Mouse (Mus musculus) heart, postnatal 0 days (tissue): ENCODE measurements around the gene Mroh2a. TPM values are rescaled to one million over a fixed set of nuclear protein-coding genes. Genes with fewer than 3 reads are reported as not detected.

ENCODE experiments used
- ATAC-seq: fragments of 200-750 bp; cut with Nextera tagmentation; 2 replicates; pipeline ENCODE4 v1.8.0; 2017; ENCODE audit warnings: low read depth, moderate number of reproducible peaks, moderate library complexity; ENCODE audit not compliant: insufficient read depth
- DNase-seq: peaks from one replicate; pipeline ENCODE4 v3.0.0-alpha.2; 2016; ENCODE audit warnings: low spot score
- H3K27ac ChIP-seq: fragments of 300-500 bp; sonication (generic); 2 replicates; pipeline ENCODE4 v1.5.1; 2014; ENCODE audit warnings: low read depth, mild to moderate bottlenecking
- H3K27me3 ChIP-seq: fragments of 300-500 bp; sonication (generic); 2 replicates; pipeline ENCODE4 v1.6.1; 2014; ENCODE audit warnings: low read length, mixed read lengths; ENCODE audit not compliant: control insufficient read depth, insufficient read depth
- H3K36me3 ChIP-seq: fragments of 300-500 bp; sonication (generic); replicated peaks from 2 replicates; pipeline ENCODE4 v1.6.1; 2014; ENCODE audit warnings: low read length, mixed read lengths; ENCODE audit not compliant: control insufficient read depth, insufficient read depth
- H3K4me1 ChIP-seq: fragments of 300-500 bp; sonication (generic); 2 replicates; pipeline ENCODE4 v1.6.1; 2014; ENCODE audit warnings: antibody characterized with exemption; ENCODE audit not compliant: control insufficient read depth, insufficient read depth
- H3K4me2 ChIP-seq: fragments of 300-500 bp; sonication (generic); 2 replicates; pipeline ENCODE4 v1.6.1; 2014; ENCODE audit warnings: low read depth, mild to moderate bottlenecking, low read length, moderate library complexity
- H3K4me3 ChIP-seq: fragments of 300-500 bp; sonication (generic); 2 replicates; pipeline ENCODE4 v1.5.1; 2014; ENCODE audit warnings: low read depth, low read length
- H3K9ac ChIP-seq: fragments of 300-500 bp; sonication (generic); replicated peaks from 2 replicates; pipeline ENCODE4 v1.6.1; 2014; ENCODE audit warnings: low read depth, low read length, mixed read lengths
- H3K9me3 ChIP-seq: fragments of 300-500 bp; sonication (generic); replicated peaks from 2 replicates; pipeline ENCODE4 v1.6.1; 2016; ENCODE audit warnings: low read length; ENCODE audit not compliant: control insufficient read depth
- CTCF ChIP-seq: IDR thresholded peaks from 2 replicates; pipeline ENCODE4 v1.5.1; 2016; ENCODE audit warnings: antibody characterized with exemption, control low read depth, low read depth
- EP300 ChIP-seq: IDR thresholded peaks from 2 replicates; pipeline ENCODE4 v1.6.1; 2016; ENCODE audit warnings: antibody characterized with exemption, low read depth
- WGBS: fragments of 180-500 bp; shearing (Covaris S2); extraction: QIAGEN DNeasy Blood & Tissue Kit; methylation state at CpG from one replicate; pipeline ENCODE4 v1.1.7; 2014; 5-methylcytosine and 5-hydroxymethylcytosine counted together
- polyA plus RNA-seq: library from polyadenylated mRNA; unstranded; fragments of >200 nt; fragmentation: Nextera tagmentation; extraction: Ambion mirVana; gene quantifications from 2 replicates; pipeline ENCODE4 v1.2.1, GENCODE M21; 2015
- total RNA-seq: library from RNA; depleted of rRNA; stranded (reverse); fragments of >200 nt; gene quantifications from 2 replicates; pipeline ENCODE4 v1.2.3, GENCODE M21; 2014; ENCODE audit warnings: low replicate concordance

The Mroh2a gene
- total and polyA plus RNA-seq, 2 experiments from 2014 or later = 0.23 TPM; not detected in 1

DNA sequence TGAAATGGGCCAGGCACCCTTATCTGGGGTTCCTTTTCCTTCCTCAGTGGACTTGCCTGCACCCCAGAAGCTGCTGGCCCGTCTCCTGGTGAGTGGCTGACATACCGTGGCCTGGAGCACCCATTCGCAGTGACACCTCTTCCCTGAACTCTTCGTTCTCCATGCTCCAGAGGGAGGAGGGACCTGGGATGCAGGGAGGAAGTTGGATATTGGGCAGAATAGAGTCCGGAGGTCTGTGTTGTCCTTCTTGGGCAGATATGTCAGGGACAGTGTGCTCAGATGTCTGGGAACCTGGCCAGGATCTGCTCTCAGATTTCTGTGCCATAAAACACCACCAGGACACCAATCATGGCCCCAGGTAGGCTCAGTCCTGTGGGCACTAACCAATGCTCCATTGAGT lies 13.3 kb downstream of the Mroh2a start:
- H3K27ac ChIP-seq = no peak overlapping the region
- DNase-seq (no peak), ATAC-seq (no peak)
- TF ChIP-seq CTCF (no peak), EP300 (no peak)
- H3K4me3 ChIP-seq = no peak overlapping the region
- no peaks in the 10 kb centered on the region for H3K4me1 ChIP-seq
- WGBS = 64% methylated on average over 5 of the region's 5 CpGs
- no peak overlapping the region for H3K9ac ChIP-seq
- no peaks in the 10 kb centered on the region for H3K27me3 ChIP-seq
- no peaks in the 10 kb centered on the region for H3K36me3 ChIP-seq
- no peak overlapping the region for H3K4me2 ChIP-seq
- peaks cover 83% of the 10 kb centered on the region for H3K9me3 ChIP-seq

DNA sequence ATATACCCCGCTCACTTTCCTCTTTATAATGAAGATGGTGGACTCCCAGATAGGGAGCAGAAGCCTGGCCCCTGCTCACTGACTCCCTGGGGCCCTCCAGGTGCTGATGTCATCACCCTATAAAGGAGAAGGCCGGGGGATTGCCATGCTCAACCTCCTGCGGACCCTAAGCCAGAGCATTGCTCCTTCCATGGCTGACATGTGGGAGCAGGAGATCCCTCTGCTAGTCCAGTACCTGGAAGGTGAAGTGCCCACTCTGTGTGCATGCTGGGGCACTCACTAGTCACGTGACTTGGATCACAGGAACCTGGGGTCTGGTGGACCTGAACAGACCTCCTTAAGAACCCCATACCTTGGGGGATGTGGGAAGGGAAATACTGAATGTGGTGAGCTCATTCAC lies 13.8 kb downstream of the Mroh2a start:
- DNase-seq (no peak), ATAC-seq (no peak)
- no peak overlapping the region for H3K4me3 ChIP-seq
- H3K9me3 ChIP-seq = peaks cover 81% of the 10 kb centered on the region
- no peak overlapping the region for H3K27ac ChIP-seq
- no peaks in the 10 kb centered on the region for H3K4me1 ChIP-seq
- H3K27me3 ChIP-seq = no peaks in the 10 kb centered on the region
- no peak overlapping the region for H3K9ac ChIP-seq
- whole genome bisulfite sequencing = 51% methylated on average over 4 of the region's 4 CpGs
- TF ChIP-seq EP300 = no peak
- TF ChIP-seq CTCF = no peak
- H3K4me2 ChIP-seq = no peak overlapping the region
- H3K36me3 ChIP-seq = no peaks in the 10 kb centered on the region

DNA sequence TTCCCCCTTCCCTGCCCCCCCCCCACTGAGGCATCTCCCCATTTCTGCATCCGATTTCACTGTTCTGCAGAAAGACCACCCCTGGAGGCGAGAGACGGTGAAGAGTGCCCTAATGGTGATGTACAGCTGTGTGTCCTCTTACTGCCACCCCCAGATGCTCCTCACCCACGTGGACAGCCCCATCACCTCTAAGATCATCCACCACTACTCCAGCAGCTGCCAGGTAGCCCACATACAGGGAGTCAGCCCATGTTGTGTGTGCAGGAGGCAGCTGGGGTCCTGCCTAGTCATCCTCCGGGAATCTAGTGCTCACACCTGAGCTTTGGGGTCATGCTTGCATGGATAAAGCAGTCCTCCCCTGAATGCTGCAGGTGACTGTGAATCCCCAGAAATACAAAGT lies 17.1 kb downstream of the Mroh2a start:
- H3K36me3 ChIP-seq = no peaks in the 10 kb centered on the region
- no peak overlapping the region for H3K27ac ChIP-seq
- ATAC-seq (no peak), DNase-seq (no peak)
- H3K4me2 ChIP-seq = no peak overlapping the region
- TF ChIP-seq EP300 (no peak), CTCF (no peak)
- no peaks in the 10 kb centered on the region for H3K27me3 ChIP-seq
- H3K4me3 ChIP-seq = no peak overlapping the region
- WGBS = 49% methylated on average over 5 of the region's 5 CpGs
- no peak overlapping the region for H3K9ac ChIP-seq
- H3K4me1 ChIP-seq = no peaks in the 10 kb centered on the region
- peaks cover 81% of the 10 kb centered on the region for H3K9me3 ChIP-seq

DNA sequence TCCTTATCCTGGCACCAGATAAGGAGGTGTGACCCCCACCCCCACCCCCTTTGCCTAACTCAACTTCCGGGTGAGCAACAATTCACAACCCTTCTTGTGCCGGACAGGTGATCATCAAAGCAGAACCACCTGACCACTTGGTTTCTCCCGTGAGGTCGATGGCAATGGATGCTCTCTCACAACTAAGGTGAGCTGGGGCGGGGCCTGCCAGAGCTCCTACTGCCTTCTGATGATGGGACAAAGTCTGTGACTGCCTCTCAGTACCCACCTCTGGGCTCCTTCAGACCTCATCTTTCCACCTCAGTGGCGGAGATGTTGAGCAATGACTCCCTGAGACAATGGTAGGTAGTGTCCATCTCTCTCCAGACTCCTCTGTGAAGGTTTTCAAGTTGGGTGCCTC lies 19.1 kb downstream of the Mroh2a start:
- DNase-seq (no peak), ATAC-seq (no peak)
- no peak overlapping the region for H3K27ac ChIP-seq
- H3K9ac ChIP-seq = no peak overlapping the region
- H3K4me1 ChIP-seq = no peaks in the 10 kb centered on the region
- no peak overlapping the region for H3K4me3 ChIP-seq
- no peaks in the 10 kb centered on the region for H3K27me3 ChIP-seq
- WGBS = 65% methylated on average over 6 of the region's 6 CpGs
- TF ChIP-seq EP300 (no peak), CTCF (no peak)
- peaks cover 81% of the 10 kb centered on the region for H3K9me3 ChIP-seq
- H3K36me3 ChIP-seq = no peaks in the 10 kb centered on the region
- H3K4me2 ChIP-seq = no peak overlapping the region

DNA sequence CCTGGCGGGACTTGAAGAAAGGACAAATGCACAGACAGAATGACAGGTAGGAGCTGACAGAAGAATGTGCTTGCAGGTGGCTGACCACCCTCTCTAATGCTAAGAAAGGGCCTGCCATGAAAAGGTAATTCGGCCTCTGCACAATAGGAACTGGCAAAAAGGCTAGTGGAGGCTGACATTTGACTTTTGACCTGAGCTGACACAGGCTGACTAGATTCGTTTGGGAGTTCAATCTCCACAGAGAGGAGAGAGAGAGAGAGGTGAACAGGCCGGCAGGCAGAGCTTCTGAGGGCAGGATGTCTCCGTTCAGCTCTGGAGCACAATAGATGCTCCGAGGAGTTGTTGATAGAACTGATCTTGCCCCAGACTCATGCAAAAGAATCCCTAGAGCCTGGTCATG lies 19.6 kb downstream of the Mroh2a start:
- no peak for DNase-seq
- no peak for ATAC-seq
- 36% methylated on average over 6 of the region's 6 CpGs for WGBS
- Histone ChIP-seq H3K4me2 (no peak overlapping the region), H3K27me3 (no peaks in the 10 kb centered on the region), H3K9me3 (peaks cover 82% of the 10 kb centered on the region), H3K4me3 (no peak overlapping the region), H3K4me1 (no peaks in the 10 kb centered on the region), H3K36me3 (no peaks in the 10 kb centered on the region), H3K27ac (no peak overlapping the region), H3K9ac (no peak overlapping the region)
- no peak for TF ChIP-seq CTCF
- no peak for TF ChIP-seq EP300

DNA sequence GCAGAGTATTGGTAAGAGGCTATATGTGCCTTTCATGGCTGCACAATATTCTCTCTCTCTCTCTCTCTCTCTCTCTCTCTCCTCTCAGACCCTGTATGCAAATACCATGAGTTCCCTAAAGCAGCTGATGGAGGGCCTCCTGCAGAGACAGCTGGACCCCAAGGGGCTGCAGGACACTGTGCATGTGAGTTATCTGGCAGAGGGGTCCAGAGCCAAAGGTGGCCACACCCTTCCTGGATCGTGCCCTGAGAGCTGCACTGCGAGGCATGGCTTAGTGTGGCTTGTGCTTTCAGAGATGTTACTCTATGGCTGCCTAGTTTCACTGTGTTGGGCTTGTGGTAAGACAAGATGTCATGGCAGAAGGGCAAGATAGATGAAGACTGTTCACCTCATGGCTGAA lies 20.9 kb downstream of the Mroh2a start:
- no peak for DNase-seq
- Histone ChIP-seq H3K4me2 (no peak overlapping the region), H3K4me3 (no peak overlapping the region), H3K36me3 (no peaks in the 10 kb centered on the region), H3K27ac (no peak overlapping the region), H3K4me1 (no peaks in the 10 kb centered on the region), H3K9me3 (peaks cover 77% of the 10 kb centered on the region), H3K9ac (no peak overlapping the region), H3K27me3 (no peaks in the 10 kb centered on the region)
- no peak for ATAC-seq
- 40% methylated on average over 2 of the region's 2 CpGs for WGBS
- TF ChIP-seq EP300 (no peak), CTCF (no peak)
